Mouse (Mus musculus): Measurements from ENCODE around the gene Yeats2.

- peak; percentile 73 for TF ChIP-seq CTCF (IDR thresholded peaks at IDR 0.05; ENCODE audit: low read depth, low read length)
- peak; percentile 95 for TF ChIP-seq POLR2A (IDR thresholded peaks at IDR 0.05; ENCODE audit: extremely low read depth, insufficient read depth, low read length)
Measured at GRCm38 (mm10) chr16:20097069-20097710, 43.7 kb upstream of the Yeats2 start, which contains the start of gene Klhl24.

Data from liver, adult 2 months (tissue).